Mouse (Mus musculus) hindbrain, embryonic 13.5 days (tissue): ENCODE measurements around the gene C2cd2. TPM values are rescaled to one million over a fixed set of nuclear protein-coding genes. Genes with fewer than 3 reads are reported as not detected.

Experiments used
- ATAC-seq: fragments of 200-750 bp; cut with Nextera tagmentation; 2 replicates; pipeline ENCODE4 v1.8.0; 2017; ENCODE audit warnings: moderate TSS enrichment; ENCODE audit not compliant: low FRiP score
- H3K27ac ChIP-seq: fragments of 300-500 bp; sonication (generic); 2 replicates; pipeline ENCODE4 v1.5.1; 2015; ENCODE audit warnings: inconsistent platforms, mild to moderate bottlenecking, moderate library complexity
- H3K27me3 ChIP-seq: fragments of 300-500 bp; sonication (generic); 2 replicates; pipeline ENCODE4 v1.6.1; 2015; ENCODE audit warnings: mild to moderate bottlenecking, inconsistent platforms
- H3K36me3 ChIP-seq: fragments of 300-500 bp; sonication (generic); 2 replicates; pipeline ENCODE4 v1.6.1; 2015; ENCODE audit warnings: mild to moderate bottlenecking, inconsistent platforms
- H3K4me1 ChIP-seq: fragments of 300-500 bp; sonication (generic); replicated peaks from 2 replicates; pipeline ENCODE4 v1.6.1; 2015; ENCODE audit warnings: inconsistent platforms
- H3K4me2 ChIP-seq: fragments of 300-500 bp; sonication (generic); 2 replicates; pipeline ENCODE4 v1.6.1; 2015; ENCODE audit warnings: inconsistent platforms, mild to moderate bottlenecking, moderate library complexity
- H3K4me3 ChIP-seq: fragments of 300-500 bp; sonication (generic); 2 replicates; pipeline ENCODE4 v1.5.1; 2015; ENCODE audit warnings: mild to moderate bottlenecking, inconsistent platforms
- H3K9ac ChIP-seq: fragments of 300-500 bp; sonication (generic); 2 replicates; pipeline ENCODE4 v1.6.1; 2015; ENCODE audit warnings: mild to moderate bottlenecking, inconsistent platforms
- H3K9me3 ChIP-seq: fragments of 300-500 bp; sonication (generic); 2 replicates; pipeline ENCODE4 v1.6.1; 2016; ENCODE audit warnings: inconsistent platforms
- WGBS: fragments of 180-500 bp; shearing (Covaris S2); methylation state at CpG from one replicate; pipeline ENCODE4 v1.1.7; 2015; 5-methylcytosine and 5-hydroxymethylcytosine counted together
- polyA plus RNA-seq: library from polyadenylated mRNA; unstranded; fragments of >200 nt; fragmentation: Nextera tagmentation; extraction: Ambion mirVana; gene quantifications from 2 replicates; pipeline ENCODE4 v1.2.1, GENCODE M21; 2015

C2cd2 gene
- polyA plus RNA-seq, 1 experiment from 2014 or later = 13.9 TPM

DNA sequence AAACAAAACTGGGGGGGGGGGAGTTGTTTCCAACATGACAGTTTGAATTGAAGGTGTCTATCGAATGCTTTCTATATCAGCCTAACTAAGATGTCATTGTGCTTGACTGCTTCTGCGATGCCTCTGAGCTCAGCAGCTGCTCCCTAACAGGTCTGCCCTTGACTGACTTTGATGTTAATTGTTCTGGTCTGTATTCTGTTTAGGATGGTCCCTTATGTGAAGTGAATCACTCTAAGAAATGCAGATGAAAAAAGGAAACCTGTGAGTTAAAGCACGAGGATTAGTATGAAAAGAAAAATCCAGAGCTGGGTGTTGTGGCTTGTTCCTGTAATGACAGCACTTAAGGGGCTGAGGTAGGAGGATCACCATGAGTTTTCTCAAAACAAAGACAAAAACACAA is 26.6 kb downstream of the C2cd2 start:
- H3K9me3 ChIP-seq = no peaks in the 10 kb centered on the region
- WGBS = 84% methylated on average over 3 of the region's 3 CpGs

DNA sequence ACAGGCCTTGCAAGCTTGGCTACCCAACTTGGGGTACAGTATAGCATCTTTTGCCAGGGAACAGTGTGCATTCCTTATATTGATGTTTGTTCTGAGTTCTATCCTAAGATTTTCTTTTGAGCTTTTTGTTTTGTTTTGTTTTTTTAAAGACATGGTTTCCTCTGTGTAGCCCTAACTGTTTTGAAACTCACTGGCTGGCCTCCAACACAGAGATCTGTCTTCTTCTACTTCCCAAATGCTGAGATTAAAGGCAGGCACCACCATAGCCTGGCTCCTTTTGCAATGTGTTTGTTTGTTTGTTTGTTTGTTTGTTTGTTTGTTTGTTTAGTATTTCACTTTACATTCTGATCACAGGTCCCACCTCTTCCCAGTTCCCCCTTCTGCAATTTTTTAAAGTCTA is 32.2 kb downstream of the C2cd2 start:
- Histone ChIP-seq H3K9me3 (no peaks in the 10 kb centered on the region), H3K36me3 (no peaks in the 10 kb centered on the region), H3K27ac (no peak overlapping the region), H3K4me3 (no peak overlapping the region), H3K9ac (no peak overlapping the region), H3K27me3 (no peaks in the 10 kb centered on the region), H3K4me1 (no peaks in the 10 kb centered on the region), H3K4me2 (no peak overlapping the region)
- ATAC-seq = no peak

More for the DNA sequence above, 26.6 kb downstream of the C2cd2 start:
- Histone ChIP-seq H3K9ac (no peak overlapping the region), H3K4me2 (no peak overlapping the region), H3K36me3 (peaks cover 3% of the 10 kb centered on the region; the same call in 1 of the 2 replicates), H3K27ac (no peak overlapping the region), H3K27me3 (no peaks in the 10 kb centered on the region), H3K4me3 (no peak overlapping the region), H3K4me1 (no peaks in the 10 kb centered on the region)
- ATAC-seq = no peak

DNA sequence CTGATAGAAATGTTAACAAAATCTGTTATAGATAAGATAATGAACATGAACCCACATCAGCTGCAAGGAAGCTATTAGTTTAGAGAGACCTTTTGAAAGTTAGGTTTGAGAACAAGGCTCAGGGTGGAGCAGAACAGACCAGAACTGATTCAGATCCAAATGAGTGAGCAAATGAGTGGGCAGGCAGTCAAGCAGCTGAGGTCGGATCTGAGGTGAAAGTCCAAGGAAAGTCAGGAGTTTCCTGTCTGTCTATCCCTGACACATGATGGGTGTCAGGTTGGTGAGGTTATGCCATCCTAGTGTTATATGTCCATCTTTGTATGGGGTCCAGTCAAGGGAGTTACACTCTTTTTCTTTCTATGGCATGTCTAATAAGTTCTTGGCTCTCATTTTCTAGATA is 32.9 kb downstream of the C2cd2 start:
- no peak overlapping the region for H3K4me3 ChIP-seq
- 61% methylated on average over 1 of the region's 1 CpGs for WGBS

DNA sequence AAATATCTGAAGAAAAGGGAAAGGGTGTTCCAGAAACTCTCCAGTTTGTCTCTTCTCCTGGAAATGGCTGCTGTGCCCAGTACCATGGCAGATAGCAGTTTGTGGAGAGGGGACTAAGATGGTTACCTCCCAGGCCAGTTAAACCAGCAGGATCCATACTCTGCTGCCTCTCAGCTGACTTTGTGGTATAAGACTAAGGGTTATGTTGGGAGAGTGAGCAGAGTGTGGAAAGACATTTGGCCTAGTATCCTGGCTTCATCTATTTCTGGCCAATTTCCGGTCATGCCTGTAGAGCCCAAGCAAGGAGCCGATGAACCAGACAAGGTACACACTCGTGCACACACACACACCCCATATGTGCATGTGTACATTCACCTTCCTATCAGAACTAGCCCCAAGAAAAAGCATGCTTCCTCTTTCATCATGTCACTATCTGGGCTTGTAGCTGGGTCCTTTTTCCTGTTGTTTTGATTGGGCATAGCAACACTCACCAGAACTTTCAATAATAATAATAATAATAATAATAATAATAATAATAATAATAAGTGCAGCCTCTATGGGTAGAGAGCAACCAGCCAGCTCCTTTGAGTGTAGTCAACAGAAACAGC is 35.0 kb downstream of the C2cd2 start:
- WGBS = 89% methylated on average over 3 of the region's 3 CpGs
- no peaks in the 10 kb centered on the region for H3K36me3 ChIP-seq
- no peak for ATAC-seq
- H3K4me1 ChIP-seq = no peaks in the 10 kb centered on the region
- no peak overlapping the region for H3K4me3 ChIP-seq
- no peak overlapping the region for H3K27ac ChIP-seq
- no peak overlapping the region for H3K4me2 ChIP-seq
- H3K9ac ChIP-seq = no peak overlapping the region
- H3K9me3 ChIP-seq = no peaks in the 10 kb centered on the region
- no peaks in the 10 kb centered on the region for H3K27me3 ChIP-seq

More for the DNA sequence above, 32.9 kb downstream of the C2cd2 start:
- H3K27ac ChIP-seq = no peak overlapping the region
- H3K9ac ChIP-seq = no peak overlapping the region
- no peak overlapping the region for H3K4me2 ChIP-seq
- no peaks in the 10 kb centered on the region for H3K4me1 ChIP-seq
- ATAC-seq = no peak
- no peaks in the 10 kb centered on the region for H3K27me3 ChIP-seq
- H3K9me3 ChIP-seq = no peaks in the 10 kb centered on the region
- H3K36me3 ChIP-seq = no peaks in the 10 kb centered on the region

DNA sequence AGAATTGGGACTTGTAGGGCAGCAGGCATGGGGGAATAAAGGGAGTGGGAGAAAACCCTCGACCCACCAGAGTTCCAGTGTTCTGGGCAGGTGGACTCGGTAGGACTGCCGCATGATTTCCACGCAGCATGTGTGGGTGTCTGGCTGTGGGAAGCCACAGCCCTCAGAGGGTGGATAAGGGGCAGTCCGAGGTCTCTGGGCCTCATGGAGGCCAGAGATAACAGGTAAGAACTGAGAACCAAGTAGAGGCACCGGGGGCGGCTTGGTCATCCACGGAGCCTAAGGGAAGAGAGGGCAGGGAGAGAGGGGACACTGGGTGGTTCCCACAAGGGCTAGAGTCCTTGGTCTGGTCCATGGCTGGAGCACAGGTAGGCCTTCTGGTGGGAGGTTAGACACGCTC is 36.0 kb downstream of the C2cd2 start:
- H3K9me3 ChIP-seq = no peaks in the 10 kb centered on the region
- WGBS = 90% methylated on average over 9 of the region's 9 CpGs
- no peaks in the 10 kb centered on the region for H3K36me3 ChIP-seq
- no peak overlapping the region for H3K4me2 ChIP-seq
- no peak overlapping the region for H3K9ac ChIP-seq
- H3K27ac ChIP-seq = no peak overlapping the region
- no peak overlapping the region for H3K4me3 ChIP-seq
- ATAC-seq = no peak
- peaks cover 5% of the 10 kb centered on the region for H3K4me1 ChIP-seq
- H3K27me3 ChIP-seq = no peaks in the 10 kb centered on the region

DNA sequence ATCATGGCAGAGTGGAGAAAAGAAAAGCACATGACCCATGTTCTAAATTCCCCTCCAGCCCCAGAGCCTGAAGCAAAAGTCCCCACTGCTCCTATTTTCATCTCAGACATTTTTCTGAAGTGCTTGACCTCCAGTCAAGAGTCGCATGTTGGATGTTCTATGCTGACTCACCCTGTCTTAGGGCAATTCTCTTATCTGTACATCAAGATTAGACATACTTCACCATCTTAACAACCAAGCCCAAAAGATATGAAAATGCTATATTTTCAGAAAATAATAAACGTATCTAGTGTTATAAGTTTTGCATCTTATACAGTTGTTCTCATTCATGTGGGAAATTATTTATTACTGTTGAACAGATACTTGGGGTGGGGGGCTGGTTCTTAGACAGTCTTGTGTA is 36.6 kb downstream of the C2cd2 start:
- 81% methylated on average over 2 of the region's 2 CpGs for WGBS
- no peaks in the 10 kb centered on the region for H3K27me3 ChIP-seq
- no peaks in the 10 kb centered on the region for H3K36me3 ChIP-seq
- no peak for ATAC-seq
- no peak overlapping the region for H3K4me2 ChIP-seq
- H3K9ac ChIP-seq = no peak overlapping the region
- H3K4me1 ChIP-seq = peaks cover 11% of the 10 kb centered on the region
- H3K4me3 ChIP-seq = no peak overlapping the region
- H3K9me3 ChIP-seq = no peaks in the 10 kb centered on the region
- no peak overlapping the region for H3K27ac ChIP-seq

DNA sequence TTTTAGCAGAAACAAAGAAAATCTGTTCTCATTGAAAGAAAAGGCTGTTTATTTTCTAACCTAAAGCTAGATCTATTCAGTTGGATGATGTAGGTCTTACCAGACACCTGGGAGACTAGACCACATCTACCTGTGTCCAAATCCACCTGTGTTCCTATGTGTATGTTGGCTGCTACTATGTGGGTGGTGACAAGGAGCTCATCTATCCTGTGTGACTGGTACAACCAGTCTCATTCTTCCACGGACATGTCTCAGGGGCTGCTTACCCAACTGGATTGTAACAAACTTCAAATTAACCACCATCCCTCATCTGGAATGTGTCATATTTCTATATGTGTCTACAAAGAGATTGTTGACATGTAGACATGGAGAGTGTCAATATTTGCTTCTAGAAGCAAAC is 38.7 kb downstream of the C2cd2 start:
- H3K27me3 ChIP-seq = no peaks in the 10 kb centered on the region
- WGBS = 79% methylated on average over 1 of the region's 1 CpGs
- no peak overlapping the region for H3K4me3 ChIP-seq
- peaks cover 17% of the 10 kb centered on the region for H3K4me1 ChIP-seq
- H3K4me2 ChIP-seq = no peak overlapping the region
- no peak overlapping the region for H3K27ac ChIP-seq
- ATAC-seq = no peak
- no peaks in the 10 kb centered on the region for H3K36me3 ChIP-seq
- H3K9ac ChIP-seq = no peak overlapping the region
- H3K9me3 ChIP-seq = no peaks in the 10 kb centered on the region

DNA sequence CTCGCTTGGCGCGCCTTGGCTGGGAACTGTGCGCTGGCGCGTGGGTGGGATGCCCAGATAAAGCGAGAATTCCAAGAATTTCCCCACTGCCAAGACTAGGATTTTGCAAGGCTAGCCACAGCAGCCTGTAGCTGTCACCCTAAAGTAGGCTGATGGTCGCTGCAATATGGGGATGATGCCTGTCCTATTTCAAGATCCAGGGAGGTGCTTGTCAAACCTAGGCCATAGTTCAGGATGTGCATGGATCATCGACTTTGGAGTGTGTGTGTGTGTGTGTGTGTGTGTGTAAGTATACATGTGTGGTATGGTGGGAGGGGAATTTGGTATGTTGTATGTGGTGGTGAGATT is 39.6 kb downstream of the C2cd2 start:
- Histone ChIP-seq H3K36me3 (no peaks in the 10 kb centered on the region), H3K27me3 (no peaks in the 10 kb centered on the region), H3K4me3 (peak overlapping the region; percentile 85), H3K4me1 (peaks cover 17% of the 10 kb centered on the region), H3K9ac (peak overlapping the region; percentile 90), H3K9me3 (no peaks in the 10 kb centered on the region), H3K4me2 (peak overlapping the region; percentile 93), H3K27ac (no peak overlapping the region)
- 2% methylated on average over 9 of the region's 9 CpGs for WGBS
- ATAC-seq = no peak; the same call in 1 of the 2 replicates

DNA sequence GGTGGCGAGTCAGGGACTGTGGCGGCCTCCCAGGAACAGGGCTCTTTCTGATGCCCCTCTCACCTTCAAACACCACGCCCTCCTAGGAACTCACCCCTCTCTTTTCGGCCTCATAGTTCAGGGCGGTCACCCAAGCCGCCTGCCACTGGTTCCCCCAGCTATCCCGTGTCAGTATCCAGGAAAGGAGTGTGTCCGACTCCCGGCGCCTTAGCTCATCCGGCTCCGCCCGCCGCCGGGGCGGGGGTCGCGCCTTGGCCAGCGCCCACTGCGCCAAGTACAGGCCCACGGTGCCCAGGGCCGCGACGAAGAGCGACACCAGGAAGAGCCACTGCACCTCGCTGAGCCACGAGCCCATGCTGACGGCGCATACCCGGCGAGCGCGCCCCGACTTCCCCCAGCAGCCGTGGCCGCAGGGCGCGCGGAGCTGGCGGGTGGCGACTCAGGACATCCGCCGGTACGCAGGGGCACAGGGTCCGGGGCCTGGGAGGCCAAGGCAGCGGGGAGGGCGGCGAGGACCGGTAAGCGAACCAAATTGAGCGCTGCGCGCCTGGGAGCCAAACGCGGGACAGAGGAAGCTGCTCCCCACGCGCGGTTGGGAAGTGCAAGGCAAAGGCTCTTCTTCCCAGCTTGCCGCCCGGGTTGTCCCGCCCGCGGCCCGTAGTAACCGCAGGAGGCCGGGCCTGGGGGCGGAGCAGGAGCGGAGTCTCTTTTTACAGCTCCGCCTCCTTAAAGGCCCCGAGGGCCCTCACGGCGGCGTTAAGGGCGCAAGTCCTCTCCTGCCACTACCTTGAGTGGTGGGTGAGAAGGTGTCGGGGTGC is 40.2 kb downstream of the C2cd2 start:
- ATAC-seq = peak; percentile 95
- Histone ChIP-seq H3K36me3 (no peaks in the 10 kb centered on the region), H3K4me3 (peak overlapping the region; percentile 85), H3K27ac (peak overlapping the region; percentile 81), H3K9ac (peak overlapping the region; percentile 90), H3K4me1 (peaks cover 17% of the 10 kb centered on the region), H3K27me3 (no peaks in the 10 kb centered on the region), H3K9me3 (no peaks in the 10 kb centered on the region), H3K4me2 (peak overlapping the region; percentile 93)
- 0% methylated on average over 75 of the region's 75 CpGs for WGBS

DNA sequence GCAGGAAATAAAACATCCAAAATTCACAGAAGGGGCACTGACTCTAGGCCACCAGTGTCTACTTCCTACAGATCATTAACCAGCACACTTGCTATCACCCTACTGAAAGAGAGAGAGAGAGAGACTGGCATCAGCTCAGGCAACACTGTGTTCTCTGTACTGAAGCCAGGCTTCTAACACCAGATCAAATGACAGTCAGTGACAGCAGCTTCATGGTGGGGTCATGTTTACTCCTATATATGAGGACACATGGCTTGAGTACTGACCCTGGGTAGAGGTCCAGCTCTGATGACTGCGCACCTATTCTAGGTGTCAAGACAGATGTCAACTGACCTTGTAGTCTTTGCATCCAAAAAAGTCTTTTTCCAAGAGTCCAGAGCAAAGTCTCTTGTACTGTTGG is 41.8 kb downstream of the C2cd2 start:
- Histone ChIP-seq H3K9me3 (no peaks in the 10 kb centered on the region), H3K4me3 (no peak overlapping the region), H3K27me3 (no peaks in the 10 kb centered on the region), H3K9ac (no peak overlapping the region), H3K4me2 (no peak overlapping the region), H3K4me1 (peaks cover 17% of the 10 kb centered on the region), H3K27ac (no peak overlapping the region), H3K36me3 (no peaks in the 10 kb centered on the region)
- ATAC-seq = no peak
- 97% methylated on average over 1 of the region's 1 CpGs for WGBS

DNA sequence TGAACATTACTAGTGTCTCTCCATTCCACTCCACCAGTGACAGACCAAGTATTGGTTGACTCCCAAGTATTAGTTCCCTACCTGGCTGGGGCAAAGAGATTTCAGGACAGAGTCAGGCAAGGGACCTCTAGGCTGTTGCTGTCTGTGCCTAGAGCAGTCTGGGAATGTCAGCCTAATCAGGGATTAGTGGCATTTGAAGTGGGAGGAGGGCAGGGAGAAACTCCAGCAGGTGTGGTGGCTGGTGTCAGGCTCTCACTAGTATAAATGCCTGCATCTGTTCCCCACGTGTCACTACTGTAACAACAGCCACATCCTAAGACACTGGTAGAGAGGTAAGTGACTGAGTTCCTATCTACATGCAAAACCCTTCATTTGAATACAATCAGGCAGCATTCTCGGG is 42.6 kb downstream of the C2cd2 start:
- H3K4me2 ChIP-seq = no peak overlapping the region
- H3K36me3 ChIP-seq = no peaks in the 10 kb centered on the region
- peaks cover 17% of the 10 kb centered on the region for H3K4me1 ChIP-seq
- no peaks in the 10 kb centered on the region for H3K27me3 ChIP-seq
- H3K9me3 ChIP-seq = no peaks in the 10 kb centered on the region
- ATAC-seq = no peak
- no peak overlapping the region for H3K27ac ChIP-seq
- H3K9ac ChIP-seq = no peak overlapping the region
- WGBS = 30% methylated on average over 2 of the region's 2 CpGs
- H3K4me3 ChIP-seq = no peak overlapping the region

DNA sequence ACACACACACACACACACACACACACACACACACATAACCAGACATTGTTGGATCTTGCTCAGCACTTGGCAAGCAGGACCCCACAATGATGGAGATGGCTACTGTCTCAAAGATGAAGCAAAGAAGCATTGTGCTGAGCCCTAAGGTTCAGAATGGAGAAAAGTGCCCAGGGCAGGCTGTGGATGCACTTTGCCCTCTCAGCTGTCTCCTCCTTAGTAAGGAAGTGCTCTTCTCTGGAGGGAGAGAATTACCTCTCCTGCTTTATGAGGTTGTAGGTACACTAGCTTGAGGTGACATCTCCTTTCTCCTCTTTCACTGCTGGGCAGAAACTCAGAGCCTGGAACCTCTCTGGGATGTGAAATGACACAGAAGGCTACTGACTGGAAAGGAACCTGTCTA is 49.5 kb downstream of the C2cd2 start:
- no peaks in the 10 kb centered on the region for H3K9me3 ChIP-seq
- no peaks in the 10 kb centered on the region for H3K27me3 ChIP-seq
- ATAC-seq = no peak
- H3K4me3 ChIP-seq = no peak overlapping the region
- no peak overlapping the region for H3K9ac ChIP-seq
- no peaks in the 10 kb centered on the region for H3K36me3 ChIP-seq
- no peak overlapping the region for H3K27ac ChIP-seq
- no peaks in the 10 kb centered on the region for H3K4me1 ChIP-seq
- no peak overlapping the region for H3K4me2 ChIP-seq

DNA sequence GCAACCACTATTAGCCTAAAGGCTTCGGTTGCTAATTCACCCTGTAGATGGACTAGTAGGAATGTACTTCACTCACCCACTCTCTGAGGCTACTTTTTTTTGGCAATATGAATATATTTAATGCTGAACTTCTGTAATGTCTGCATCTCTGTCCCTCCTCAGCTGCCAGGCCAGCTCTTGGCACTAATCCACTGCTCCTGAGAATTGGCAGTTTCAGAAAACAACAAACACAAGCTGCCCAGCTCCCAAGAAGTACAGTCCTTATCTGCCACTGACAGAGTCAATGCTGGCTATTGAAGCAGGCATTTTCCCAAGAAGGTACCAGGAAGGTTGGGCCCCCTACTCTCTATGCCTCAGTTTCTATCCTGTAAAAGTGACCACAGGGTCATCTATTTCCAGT is 53.0 kb downstream of the C2cd2 start:
- H3K36me3 ChIP-seq = no peaks in the 10 kb centered on the region
- H3K9me3 ChIP-seq = no peaks in the 10 kb centered on the region
- H3K27ac ChIP-seq = no peak overlapping the region
- WGBS = 95% methylated on average over 1 of the region's 1 CpGs
- H3K4me3 ChIP-seq = no peak overlapping the region
- no peaks in the 10 kb centered on the region for H3K4me1 ChIP-seq
- H3K4me2 ChIP-seq = no peak overlapping the region
- ATAC-seq = no peak
- no peak overlapping the region for H3K9ac ChIP-seq
- H3K27me3 ChIP-seq = no peaks in the 10 kb centered on the region
